Mouse (Mus musculus) limb, embryonic 15.5 days (tissue): Measurements from ENCODE around the gene Slc29a3. TPM values are rescaled to one million over a fixed set of nuclear protein-coding genes. Genes with fewer than 3 reads are reported as not detected.

Experiments
- ATAC-seq: fragments of 200-750 bp; cut with Nextera tagmentation; 2 replicates; pipeline ENCODE4 v1.8.0; 2017; ENCODE audit warnings: low read depth, moderate TSS enrichment; ENCODE audit not compliant: insufficient number of reproducible peaks, low FRiP score, low TSS enrichment
- H3K27ac ChIP-seq: fragments of 300-500 bp; sonication (generic); 2 replicates; pipeline ENCODE4 v1.5.1; 2015; ENCODE audit warnings: moderate library complexity, mild to moderate bottlenecking, inconsistent platforms
- H3K27me3 ChIP-seq: fragments of 300-500 bp; sonication (generic); 2 replicates; pipeline ENCODE4 v1.6.1; 2015; ENCODE audit warnings: inconsistent platforms
- H3K36me3 ChIP-seq: fragments of 300-500 bp; sonication (generic); 2 replicates; pipeline ENCODE4 v1.6.1; 2015; ENCODE audit warnings: inconsistent platforms
- H3K4me1 ChIP-seq: fragments of 300-500 bp; sonication (generic); 2 replicates; pipeline ENCODE4 v1.6.1; 2015; ENCODE audit warnings: inconsistent platforms
- H3K4me2 ChIP-seq: fragments of 300-500 bp; sonication (generic); 2 replicates; pipeline ENCODE4 v1.6.1; 2015; ENCODE audit warnings: mild to moderate bottlenecking, inconsistent platforms
- H3K4me3 ChIP-seq: fragments of 300-500 bp; sonication (generic); 2 replicates; pipeline ENCODE4 v1.5.1; 2015; ENCODE audit warnings: mild to moderate bottlenecking, inconsistent platforms
- H3K9ac ChIP-seq: fragments of 300-500 bp; sonication (generic); 2 replicates; pipeline ENCODE4 v1.6.1; 2015; ENCODE audit warnings: inconsistent platforms
- H3K9me3 ChIP-seq: fragments of 300-500 bp; sonication (generic); 2 replicates; pipeline ENCODE4 v1.6.1; 2016; ENCODE audit warnings: inconsistent platforms
- WGBS: fragments of 180-500 bp; shearing (Covaris S2); methylation state at CpG from one replicate; pipeline ENCODE4 v1.1.7; 2015; 5-methylcytosine and 5-hydroxymethylcytosine counted together
- polyA plus RNA-seq: library from polyadenylated mRNA; unstranded; fragments of >200 nt; fragmentation: Nextera tagmentation; extraction: Ambion mirVana; gene quantifications from 2 replicates; pipeline ENCODE4 v1.2.1, GENCODE M21; 2015

Gene Slc29a3
- polyA plus RNA-seq, 1 experiment from 2014 or later, result 16.0 TPM

DNA sequence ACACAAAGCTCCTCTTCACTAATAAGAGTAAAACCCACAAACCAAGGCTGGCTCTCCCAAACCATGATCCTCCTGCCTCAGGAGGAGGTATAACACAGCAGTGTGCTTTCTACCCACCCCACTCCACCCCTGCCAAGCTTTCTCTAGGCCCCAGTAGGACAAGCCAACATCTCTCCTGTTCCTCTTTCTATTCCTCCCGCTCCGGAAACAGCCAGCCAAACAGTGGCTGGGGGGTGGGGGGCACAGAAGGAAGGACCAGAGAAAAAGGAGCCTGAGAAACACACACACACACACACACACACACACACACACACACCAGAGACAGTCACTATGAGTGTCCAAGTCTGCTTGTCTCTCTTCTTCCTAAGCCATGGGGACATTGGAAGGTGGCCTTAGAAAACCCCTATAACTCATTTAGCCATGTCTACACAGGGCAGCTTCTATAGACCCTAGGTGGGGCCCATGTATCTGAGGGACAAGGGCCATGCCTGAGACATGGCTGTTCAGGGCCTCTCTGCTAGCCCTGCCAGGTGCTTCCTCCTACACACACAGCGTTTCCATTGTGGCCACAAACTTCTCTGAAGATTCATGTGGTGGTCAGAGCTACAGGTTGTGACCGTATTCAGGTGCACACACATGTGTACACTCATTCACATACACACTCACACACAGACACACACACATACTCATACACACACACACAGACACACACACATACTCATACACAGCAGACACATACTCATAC is 12.8 kb downstream of the Slc29a3 start:
- Histone ChIP-seq H3K9ac (no peak overlapping the region), H3K4me1 (no peaks in the 10 kb centered on the region), H3K9me3 (no peaks in the 10 kb centered on the region), H3K36me3 (peaks cover 10% of the 10 kb centered on the region), H3K4me2 (no peak overlapping the region), H3K4me3 (no peak overlapping the region), H3K27me3 (no peaks in the 10 kb centered on the region), H3K27ac (no peak overlapping the region)
- no peak for ATAC-seq
- WGBS, result 94% methylated on average over 4 of the region's 4 CpGs

DNA sequence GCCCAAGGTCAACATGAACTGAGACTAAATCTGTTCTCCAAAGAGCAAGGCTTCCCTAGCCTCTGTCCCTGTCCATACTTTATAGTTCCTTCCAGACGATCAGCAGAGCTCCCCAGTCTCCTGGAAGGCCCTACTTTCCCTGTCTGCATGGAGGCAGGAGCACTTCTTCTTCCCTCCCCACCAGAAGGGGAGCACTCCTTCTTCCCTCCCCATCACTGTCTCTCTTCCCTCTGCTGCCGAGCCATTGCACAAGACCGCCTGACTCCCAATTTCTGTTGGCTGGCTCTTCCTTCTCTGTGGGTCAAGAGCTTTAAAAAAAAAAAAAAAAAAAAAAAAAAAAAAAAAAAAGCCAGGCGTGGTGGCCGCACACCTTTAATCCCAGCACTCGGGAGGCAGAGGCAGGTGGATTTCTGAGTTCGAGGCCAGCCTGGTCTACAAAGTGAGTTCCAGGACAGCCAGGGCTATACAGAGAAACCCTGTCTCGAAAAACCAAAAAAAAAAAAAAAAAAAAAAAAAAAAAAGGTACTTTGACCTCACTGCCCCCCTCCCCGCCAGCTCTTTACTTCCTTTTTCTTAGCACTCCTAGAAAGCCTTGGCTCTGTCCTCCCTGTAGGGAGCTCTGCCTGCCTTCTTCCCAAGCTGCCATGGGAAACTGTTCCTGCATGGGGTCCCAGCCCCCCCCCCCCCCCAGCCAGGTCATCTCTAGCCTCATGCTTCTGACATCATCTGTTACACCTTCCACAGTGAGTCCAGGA is 14.5 kb downstream of the Slc29a3 start:
- Histone ChIP-seq H3K9ac (no peak overlapping the region), H3K27me3 (no peaks in the 10 kb centered on the region), H3K9me3 (no peaks in the 10 kb centered on the region), H3K4me1 (0 out of 2 replicates have a peak, but pooled peaks cover 5% of the 10 kb centered on the region), H3K4me2 (no peak overlapping the region), H3K4me3 (no peak overlapping the region), H3K27ac (no peak overlapping the region), H3K36me3 (peaks cover 8% of the 10 kb centered on the region)
- ATAC-seq, result no peak
- WGBS, result 73% methylated on average over 8 of the region's 9 CpGs

DNA sequence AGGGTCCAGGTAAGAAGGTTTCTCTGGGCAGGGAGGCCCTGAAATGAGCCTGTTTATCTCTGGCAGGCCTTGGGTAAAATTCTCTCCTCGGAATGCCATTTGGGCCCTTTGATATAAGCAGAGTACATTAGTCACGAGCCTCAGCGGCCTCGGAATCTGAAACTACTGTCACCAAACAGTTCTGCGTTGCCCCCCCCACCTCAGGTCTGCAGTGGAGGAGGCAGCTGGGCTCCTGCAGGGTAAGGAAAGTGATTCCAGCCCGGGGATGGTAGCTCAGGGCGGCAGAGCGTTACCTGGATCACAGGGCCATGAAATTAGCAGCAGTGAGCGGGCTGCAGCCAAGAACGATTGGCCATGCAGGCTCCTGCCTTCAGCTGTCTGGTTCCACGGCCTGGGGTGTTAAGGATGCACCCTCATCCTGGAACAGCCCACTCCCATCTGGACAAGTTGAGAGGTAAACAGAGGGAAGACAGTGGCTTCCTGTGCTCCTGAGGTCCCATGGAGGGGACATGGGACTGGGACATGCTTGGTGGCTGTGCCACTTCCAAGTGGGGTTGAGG is 15.3 kb downstream of the Slc29a3 start:
- Histone ChIP-seq H3K4me1 (0 out of 2 replicates have a peak, but pooled peaks cover 9% of the 10 kb centered on the region), H3K27me3 (no peaks in the 10 kb centered on the region), H3K9me3 (no peaks in the 10 kb centered on the region), H3K4me3 (no peak overlapping the region), H3K36me3 (peaks cover 7% of the 10 kb centered on the region), H3K9ac (no peak overlapping the region), H3K4me2 (no peak overlapping the region), H3K27ac (no peak overlapping the region)
- 64% methylated on average over 11 of the region's 11 CpGs for WGBS
- ATAC-seq, result no peak

DNA sequence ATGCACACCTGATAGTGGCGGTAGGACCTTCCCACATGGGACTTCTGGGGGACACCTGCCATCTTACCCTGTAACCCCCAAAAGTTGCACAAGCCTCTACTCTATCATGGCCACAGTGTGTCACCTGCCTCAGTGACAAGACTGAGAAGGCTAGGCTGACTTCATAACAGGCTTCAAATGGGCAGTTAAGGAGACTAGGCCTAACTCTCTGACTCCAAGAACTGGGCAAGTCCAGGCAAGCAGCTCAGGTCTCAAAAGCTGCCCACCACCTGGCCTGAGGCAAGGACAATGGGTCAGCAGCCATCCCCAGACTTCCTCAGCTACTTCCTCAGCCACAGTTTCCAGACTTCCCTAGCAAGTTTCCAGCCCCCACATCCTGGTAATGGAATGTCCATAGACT is 16.9 kb downstream of the Slc29a3 start:
- Histone ChIP-seq H3K4me1 (0 out of 2 replicates have a peak, but pooled peaks cover 12% of the 10 kb centered on the region), H3K27me3 (no peaks in the 10 kb centered on the region), H3K36me3 (0 out of 2 replicates have a peak, but pooled peaks cover 4% of the 10 kb centered on the region), H3K9me3 (no peaks in the 10 kb centered on the region), H3K4me2 (no peak overlapping the region), H3K9ac (no peak overlapping the region), H3K27ac (no peak overlapping the region), H3K4me3 (no peak overlapping the region)
- no peak for ATAC-seq
- 88% methylated on average over 1 of the region's 1 CpGs for WGBS

DNA sequence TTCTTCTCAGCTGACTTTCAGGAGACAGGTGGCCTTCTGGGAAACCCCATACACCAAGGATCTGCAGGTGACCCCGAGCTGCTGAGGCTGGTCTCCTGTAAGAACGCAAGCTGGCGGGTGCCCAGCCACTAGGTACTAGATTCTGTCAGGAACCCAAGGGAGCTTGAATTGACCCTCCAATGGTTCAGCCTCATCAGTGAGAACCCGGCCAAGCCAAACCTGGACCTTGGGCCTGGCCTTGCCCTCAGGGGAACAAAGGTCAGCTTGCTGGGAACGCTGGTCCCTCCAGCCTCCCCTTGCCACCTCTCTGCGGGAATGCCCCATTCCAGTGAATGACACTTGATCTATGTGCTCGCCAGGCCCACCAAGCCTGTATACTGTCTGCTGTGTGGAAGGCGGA is 19.1 kb downstream of the Slc29a3 start:
- Histone ChIP-seq H3K27ac (no peak overlapping the region), H3K9ac (no peak overlapping the region), H3K9me3 (no peaks in the 10 kb centered on the region), H3K4me2 (no peak overlapping the region), H3K4me3 (no peak overlapping the region), H3K36me3 (0 out of 2 replicates have a peak, but pooled peaks cover 14% of the 10 kb centered on the region), H3K4me1 (0 out of 2 replicates have a peak, but pooled peaks cover 12% of the 10 kb centered on the region), H3K27me3 (no peaks in the 10 kb centered on the region)
- WGBS, result 74% methylated on average over 8 of the region's 8 CpGs
- no peak for ATAC-seq

DNA sequence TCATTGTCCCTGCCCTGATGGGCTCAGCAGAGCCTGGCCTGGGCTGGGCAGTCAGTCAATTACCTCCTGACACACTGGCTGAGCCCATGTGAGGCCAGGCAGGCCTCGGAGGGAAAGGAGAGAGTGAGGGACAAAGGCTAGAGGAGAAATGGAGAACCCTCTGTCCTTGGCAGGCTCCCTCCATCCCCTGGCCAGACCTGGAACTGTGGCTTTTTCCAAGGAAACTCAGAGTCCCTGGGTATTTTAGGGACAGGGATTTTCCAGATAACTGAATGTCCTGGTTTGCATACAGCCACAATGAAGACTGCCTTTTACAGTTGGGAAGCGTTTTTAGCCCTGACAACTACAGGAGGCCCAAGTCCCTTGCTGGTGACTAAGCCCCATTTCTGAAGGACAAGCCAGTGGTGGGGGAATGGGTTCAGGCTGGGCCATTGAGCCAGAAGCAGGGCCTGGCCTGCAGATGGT is 20.2 kb downstream of the Slc29a3 start:
- no peaks in the 10 kb centered on the region for H3K27me3 ChIP-seq
- ATAC-seq, result no peak
- H3K4me1 ChIP-seq, result peaks cover 19% of the 10 kb centered on the region
- H3K36me3 ChIP-seq, result 0 out of 2 replicates have a peak, but pooled peaks cover 14% of the 10 kb centered on the region
- no peak overlapping the region for H3K9ac ChIP-seq
- H3K4me3 ChIP-seq, result no peak overlapping the region
- H3K4me2 ChIP-seq, result no peak overlapping the region
- no peaks in the 10 kb centered on the region for H3K9me3 ChIP-seq
- no peak overlapping the region for H3K27ac ChIP-seq
- 57% methylated on average over 2 of the region's 2 CpGs for WGBS

DNA sequence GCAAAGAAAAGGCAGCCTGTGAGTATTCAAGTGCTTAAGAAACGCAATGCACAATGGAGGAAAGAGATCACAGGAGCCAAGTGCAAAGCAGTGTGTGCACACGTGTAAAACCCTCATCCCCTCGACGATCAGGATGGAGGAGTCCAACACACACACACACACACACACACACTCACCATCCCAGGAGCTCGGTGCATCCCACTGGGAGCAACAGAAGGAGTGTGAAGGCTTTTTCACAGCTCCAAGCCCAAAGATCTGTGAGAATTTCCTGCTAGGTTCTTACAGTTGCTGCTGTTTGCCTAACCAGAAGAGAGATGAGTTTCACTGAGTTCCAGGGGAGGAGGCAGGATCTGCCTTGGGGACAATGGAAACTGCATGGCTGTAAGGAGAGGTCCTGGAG is 20.9 kb downstream of the Slc29a3 start:
- WGBS, result 50% methylated on average over 5 of the region's 5 CpGs
- ATAC-seq, result no peak
- Histone ChIP-seq H3K4me2 (no peak overlapping the region), H3K4me3 (no peak overlapping the region), H3K9ac (no peak overlapping the region), H3K36me3 (0 out of 2 replicates have a peak, but pooled peaks cover 13% of the 10 kb centered on the region), H3K9me3 (no peaks in the 10 kb centered on the region), H3K27me3 (no peaks in the 10 kb centered on the region), H3K4me1 (peaks cover 25% of the 10 kb centered on the region), H3K27ac (no peak overlapping the region)

DNA sequence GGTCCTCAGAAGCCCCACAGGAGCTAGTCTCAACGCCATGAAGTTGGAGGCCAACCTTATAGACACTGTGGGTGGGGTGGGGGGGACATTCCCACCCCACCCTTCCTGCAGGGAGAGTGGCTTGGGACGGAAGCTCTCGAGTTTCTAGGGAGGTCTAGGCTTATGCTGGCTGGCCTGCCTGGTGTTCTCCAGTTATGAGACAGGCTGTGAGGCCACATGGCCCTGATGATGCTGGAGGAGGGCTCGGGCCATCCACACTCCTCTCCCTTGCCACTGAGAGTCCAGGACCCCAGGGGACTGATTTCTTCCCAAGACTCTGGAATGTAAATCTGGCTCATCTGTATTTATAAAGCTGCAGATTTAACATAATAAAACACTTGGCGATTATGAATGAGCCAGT is 25.3 kb downstream of the Slc29a3 start:
- no peaks in the 10 kb centered on the region for H3K27me3 ChIP-seq
- H3K9me3 ChIP-seq, result no peaks in the 10 kb centered on the region
- peak overlapping the region; percentile 38; the same call in 1 of the 2 replicates for H3K27ac ChIP-seq
- H3K36me3 ChIP-seq, result peaks cover 23% of the 10 kb centered on the region; the same call in 1 of the 2 replicates
- WGBS, result 26% methylated on average over 5 of the region's 5 CpGs
- no peak overlapping the region for H3K4me3 ChIP-seq
- H3K9ac ChIP-seq, result no peak overlapping the region
- no peak for ATAC-seq
- peaks cover 17% of the 10 kb centered on the region for H3K4me1 ChIP-seq
- H3K4me2 ChIP-seq, result no peak overlapping the region

DNA sequence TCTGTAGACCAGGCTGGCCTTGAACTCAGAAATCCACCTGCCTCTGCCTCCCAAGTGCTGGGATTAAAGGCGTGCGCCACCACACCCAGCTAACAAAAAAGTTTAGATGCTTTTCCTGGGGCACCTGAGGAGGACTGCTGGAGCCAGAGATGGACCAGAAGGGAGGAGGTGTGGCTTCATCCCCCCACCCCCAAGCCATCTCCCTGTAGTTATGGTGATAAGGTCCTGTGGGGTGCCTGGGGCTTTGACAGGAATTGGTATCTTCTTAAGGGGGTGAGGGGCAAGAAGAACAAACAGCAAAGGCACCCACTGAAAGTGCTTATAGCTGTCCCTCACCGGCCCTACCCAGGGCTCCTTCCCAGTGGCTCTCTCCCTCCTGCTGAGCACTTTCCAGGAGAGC is 25.7 kb downstream of the Slc29a3 start:
- Histone ChIP-seq H3K27ac (no peak overlapping the region), H3K4me3 (no peak overlapping the region), H3K4me1 (peaks cover 12% of the 10 kb centered on the region), H3K36me3 (peaks cover 26% of the 10 kb centered on the region; the same call in 1 of the 2 replicates), H3K4me2 (no peak overlapping the region), H3K9me3 (no peaks in the 10 kb centered on the region), H3K27me3 (no peaks in the 10 kb centered on the region), H3K9ac (no peak overlapping the region)
- 62% methylated on average over 3 of the region's 3 CpGs for WGBS
- no peak for ATAC-seq

DNA sequence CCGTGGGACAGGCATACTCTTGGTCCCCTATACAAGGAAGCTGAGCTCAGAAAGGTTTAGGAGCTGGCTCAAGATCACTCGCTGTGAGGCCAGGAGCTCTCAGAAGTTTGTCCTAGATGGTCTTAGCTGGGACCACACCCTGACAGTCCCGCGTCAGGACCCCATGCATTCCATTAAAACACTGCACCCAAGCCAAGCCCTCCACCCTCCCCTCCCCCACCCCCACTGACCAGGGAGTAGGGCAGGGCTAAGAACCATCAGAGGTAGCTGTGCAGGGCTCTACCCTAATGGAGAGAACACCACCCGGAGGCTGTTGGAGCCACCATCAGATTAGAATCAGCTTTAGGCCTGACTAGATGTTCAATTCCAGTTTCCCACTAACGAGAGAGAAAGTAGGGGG is 28.1 kb downstream of the Slc29a3 start:
- Histone ChIP-seq H3K36me3 (peaks cover 27% of the 10 kb centered on the region), H3K9me3 (no peaks in the 10 kb centered on the region), H3K9ac (no peak overlapping the region), H3K4me3 (no peak overlapping the region), H3K27ac (no peak overlapping the region), H3K4me2 (no peak overlapping the region), H3K4me1 (peaks cover 12% of the 10 kb centered on the region), H3K27me3 (no peaks in the 10 kb centered on the region)
- no peak for ATAC-seq
- 67% methylated on average over 6 of the region's 6 CpGs for WGBS

DNA sequence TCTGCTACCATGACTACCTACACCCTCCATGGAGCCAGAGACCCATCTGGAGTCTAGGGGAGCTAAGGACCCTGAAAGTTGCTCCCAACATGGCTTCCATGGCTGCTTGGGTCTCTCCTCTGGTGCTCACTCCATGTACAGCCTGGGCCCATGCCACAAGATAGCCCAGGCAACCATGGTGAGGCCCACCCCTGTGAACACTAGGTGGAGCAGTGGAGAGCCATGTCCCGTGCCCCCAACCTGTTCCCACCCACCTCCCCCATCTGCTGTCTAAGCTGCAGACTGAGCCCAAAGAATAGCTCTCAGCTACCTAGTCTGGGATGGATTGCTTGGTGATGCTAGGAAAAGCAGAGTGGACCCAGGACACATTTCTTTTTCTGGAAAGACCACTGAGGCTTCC is 29.2 kb downstream of the Slc29a3 start:
- no peak overlapping the region for H3K4me3 ChIP-seq
- no peak overlapping the region for H3K9ac ChIP-seq
- WGBS, result 70% methylated on average over 1 of the region's 1 CpGs
- H3K36me3 ChIP-seq, result peaks cover 34% of the 10 kb centered on the region
- no peaks in the 10 kb centered on the region for H3K27me3 ChIP-seq
- no peak overlapping the region for H3K4me2 ChIP-seq
- no peaks in the 10 kb centered on the region for H3K9me3 ChIP-seq
- no peak overlapping the region for H3K27ac ChIP-seq
- peaks cover 12% of the 10 kb centered on the region for H3K4me1 ChIP-seq
- no peak for ATAC-seq

DNA sequence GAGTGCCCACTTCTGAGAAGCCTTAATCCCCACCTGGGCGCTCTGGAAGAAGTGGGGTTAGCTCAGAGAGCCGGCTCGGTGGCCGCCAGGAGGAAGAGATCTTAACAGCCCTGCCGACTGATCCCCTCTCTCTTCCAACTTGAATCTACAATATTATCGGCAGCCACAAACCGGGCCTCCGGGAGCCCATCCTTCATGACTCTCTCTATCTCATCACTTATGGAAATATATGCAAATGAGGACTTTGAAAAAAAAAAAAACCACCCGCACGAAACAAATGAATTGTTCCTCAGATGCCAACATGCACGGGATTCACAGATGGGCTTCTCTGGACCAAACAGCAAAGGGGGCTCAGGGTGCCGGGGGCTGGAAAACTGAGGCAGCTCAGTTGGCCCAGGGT is 31.0 kb downstream of the Slc29a3 start:
- Histone ChIP-seq H3K4me3 (no peak overlapping the region), H3K9ac (no peak overlapping the region), H3K4me1 (no peaks in the 10 kb centered on the region), H3K9me3 (no peaks in the 10 kb centered on the region), H3K27me3 (no peaks in the 10 kb centered on the region), H3K4me2 (no peak overlapping the region), H3K27ac (no peak overlapping the region), H3K36me3 (peaks cover 37% of the 10 kb centered on the region)
- ATAC-seq, result no peak
- WGBS, result 63% methylated on average over 12 of the region's 12 CpGs
